Mouse (Mus musculus) urinary bladder, adult 2 months (tissue): ENCODE data around the gene Lrrc75a. TPM values are rescaled to one million over a fixed set of nuclear protein-coding genes. Genes with fewer than 3 reads are reported as not detected.

Source experiments
- DNase-seq: peaks from one replicate; pipeline ENCODE4 v3.0.0; 2022; ENCODE audit warnings: low spot score
- polyA plus RNA-seq: library from polyadenylated mRNA; depleted of rRNA; stranded (reverse); fragments of >200 nt; gene quantifications from 2 replicates; pipeline ENCODE4 v1.2.3, GENCODE M21; 2012

The Lrrc75a gene
- polyA plus RNA-seq, 1 experiment, result 15.4 TPM

- no peak for DNase-seq
Measured at GRCm38 (mm10) chr11:62621586-62622283, 26.6 kb downstream of the Lrrc75a start.

- no peak for DNase-seq
Measured at GRCm38 (mm10) chr11:62621079-62621478, 27.2 kb downstream of the Lrrc75a start.

DNA sequence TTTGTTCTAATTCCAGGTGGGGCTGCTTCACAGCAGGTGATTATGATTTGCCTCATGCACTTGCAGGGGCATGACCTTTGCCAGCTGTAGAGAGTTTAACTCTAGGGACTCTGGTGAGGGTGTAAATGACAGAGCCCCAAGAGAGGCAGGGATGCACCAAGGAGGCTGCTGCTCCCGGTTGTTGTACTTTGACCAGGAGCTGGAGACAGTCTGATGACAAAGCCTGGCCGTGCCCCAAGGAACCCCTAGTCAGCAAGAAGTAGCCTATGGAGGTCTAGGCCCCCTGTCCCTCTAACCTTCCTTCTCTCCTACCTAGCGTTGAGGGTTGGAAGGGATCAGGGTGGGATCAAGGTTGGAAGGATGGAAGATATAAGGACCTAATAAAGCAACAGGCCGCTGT lies 32.9 kb downstream of the Lrrc75a start:
- DNase-seq, result no peak

GRCm38 (mm10) chr11:62614876-62615410 lies 33.4 kb downstream of the Lrrc75a start:
- no peak for DNase-seq

DNA sequence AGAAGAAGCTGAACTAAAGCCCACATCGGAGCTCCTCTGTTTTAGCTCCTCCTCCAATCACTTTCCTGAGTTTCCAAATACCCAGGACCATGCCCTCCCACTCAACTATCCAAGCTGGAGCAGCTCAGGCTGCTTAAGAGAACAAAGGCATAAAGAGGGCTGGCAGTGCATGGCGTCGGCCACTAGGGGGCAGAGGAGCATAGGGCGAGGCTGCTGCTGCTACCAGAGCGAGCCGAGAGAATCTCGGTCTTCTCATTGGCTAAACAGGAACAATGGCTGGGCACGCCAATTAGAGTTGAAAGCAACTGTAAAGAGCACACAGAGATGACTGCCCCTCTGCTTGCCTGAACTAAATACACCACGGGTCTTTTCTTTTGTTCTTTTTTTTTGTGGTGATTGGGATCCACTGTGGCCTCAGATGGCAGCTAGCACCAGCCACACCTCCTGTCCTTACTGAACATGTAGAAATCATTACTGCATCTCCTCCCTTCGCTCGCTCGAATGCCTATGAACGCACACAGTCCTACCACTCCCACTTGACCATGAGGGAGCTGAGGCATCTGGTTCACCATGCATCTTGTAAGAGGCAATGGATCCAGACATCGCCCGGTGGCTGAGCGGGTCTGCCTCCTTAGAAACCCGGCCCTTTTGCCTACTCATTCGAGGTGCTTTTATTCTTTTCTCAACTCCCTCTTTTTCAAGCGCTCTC lies 34.5 kb downstream of the Lrrc75a start:
- DNase-seq, result peak; percentile 77

DNA sequence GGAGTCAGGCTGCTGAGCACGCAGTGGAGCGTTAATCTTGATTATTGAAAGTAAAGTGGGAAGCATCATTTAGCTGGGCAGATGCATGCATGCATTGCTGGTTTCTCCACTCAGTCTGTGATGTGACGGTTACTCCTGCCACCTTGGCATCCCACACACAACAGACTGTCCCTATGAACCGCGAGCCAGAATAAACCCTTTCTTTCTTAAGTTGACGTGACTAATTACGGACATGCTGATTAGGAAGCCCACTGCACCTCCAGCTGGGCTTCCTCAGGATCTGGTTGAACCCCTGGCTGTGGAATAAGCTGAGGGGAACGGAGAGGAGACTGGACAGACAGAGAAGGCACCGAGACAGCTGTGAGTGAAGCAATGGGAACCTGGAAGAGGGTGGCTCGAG lies 35.7 kb downstream of the Lrrc75a start:
- DNase-seq, result no peak

DNA sequence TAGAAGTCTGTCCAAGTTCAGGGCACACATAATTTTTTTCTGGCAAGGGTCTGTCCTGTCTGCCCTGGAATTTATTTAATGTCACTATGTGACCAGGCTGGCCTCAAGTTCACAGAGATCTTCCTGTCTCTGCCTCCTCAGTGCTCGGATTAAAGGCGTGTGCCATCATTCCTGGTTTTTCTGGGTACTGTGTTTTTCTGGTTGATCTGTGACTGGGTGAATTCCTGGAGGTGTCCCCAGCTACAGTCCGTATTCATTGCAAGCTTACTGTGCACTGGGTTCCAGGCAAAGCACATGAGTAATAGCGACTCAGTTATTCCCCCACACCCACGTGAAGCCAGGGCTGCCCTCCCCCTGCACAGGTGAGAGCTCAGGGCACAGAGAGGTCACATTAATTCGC lies 38.0 kb downstream of the Lrrc75a start:
- no peak for DNase-seq

- no peak for DNase-seq
Measured at GRCm38 (mm10) chr11:62608826-62609675, 39.3 kb downstream of the Lrrc75a start.

DNA sequence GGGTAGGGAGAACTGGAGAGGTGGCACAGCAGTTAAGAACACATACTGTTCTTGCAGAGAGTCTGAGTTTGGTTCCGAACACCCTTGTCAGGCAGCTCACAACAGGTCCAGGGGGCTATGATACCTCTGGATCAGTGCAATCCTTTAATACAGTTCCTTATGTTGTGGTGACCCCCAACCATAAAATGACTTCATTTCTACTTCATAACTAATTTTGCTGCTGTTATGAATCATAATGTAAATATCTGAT lies 40.4 kb downstream of the Lrrc75a start:
- no peak for DNase-seq

- DNase-seq, result no peak
Measured at GRCm38 (mm10) chr11:62607170-62607951, 41.0 kb downstream of the Lrrc75a start.

DNA sequence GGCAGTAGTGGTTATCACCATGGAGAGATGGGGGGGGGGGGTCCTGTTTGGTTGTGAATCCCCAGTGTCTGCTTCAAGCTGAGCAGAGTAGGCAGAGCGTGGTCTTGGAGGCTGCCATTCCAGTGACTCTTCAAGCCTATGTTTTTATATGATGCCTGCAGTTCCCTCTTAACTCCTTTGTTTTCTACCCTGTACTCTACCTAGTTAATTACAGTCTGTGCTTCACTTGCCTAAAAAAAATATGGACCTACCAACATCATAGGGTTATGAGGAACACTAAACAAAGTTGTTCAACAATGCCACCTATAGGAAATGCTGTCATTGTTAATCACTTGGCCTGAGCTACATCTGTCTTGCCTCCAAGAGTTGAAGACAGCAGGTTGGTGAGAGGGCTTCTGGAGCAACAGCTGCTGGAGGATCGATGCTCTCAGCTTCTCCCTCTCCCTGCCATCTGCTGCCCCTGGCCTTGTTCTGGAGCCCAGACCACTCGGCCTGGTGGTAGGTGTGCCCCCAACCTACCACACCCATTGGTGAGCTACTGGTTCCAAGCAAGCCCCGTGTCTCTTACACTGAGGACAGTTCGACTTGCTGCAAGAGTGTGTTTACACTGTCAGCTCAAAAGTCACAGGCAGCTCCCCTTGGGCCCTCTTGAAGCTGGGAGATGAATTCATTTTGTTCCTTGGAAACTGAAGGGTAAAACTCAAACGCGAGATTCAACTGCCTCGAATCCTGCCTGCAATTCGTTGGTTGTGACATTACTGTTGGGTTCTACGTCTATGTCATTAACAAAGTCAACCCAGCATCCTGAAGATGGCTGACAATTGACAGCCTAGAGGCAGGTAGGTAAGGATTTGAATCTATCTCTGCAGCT lies 41.8 kb downstream of the Lrrc75a start:
- no peak for DNase-seq

DNA sequence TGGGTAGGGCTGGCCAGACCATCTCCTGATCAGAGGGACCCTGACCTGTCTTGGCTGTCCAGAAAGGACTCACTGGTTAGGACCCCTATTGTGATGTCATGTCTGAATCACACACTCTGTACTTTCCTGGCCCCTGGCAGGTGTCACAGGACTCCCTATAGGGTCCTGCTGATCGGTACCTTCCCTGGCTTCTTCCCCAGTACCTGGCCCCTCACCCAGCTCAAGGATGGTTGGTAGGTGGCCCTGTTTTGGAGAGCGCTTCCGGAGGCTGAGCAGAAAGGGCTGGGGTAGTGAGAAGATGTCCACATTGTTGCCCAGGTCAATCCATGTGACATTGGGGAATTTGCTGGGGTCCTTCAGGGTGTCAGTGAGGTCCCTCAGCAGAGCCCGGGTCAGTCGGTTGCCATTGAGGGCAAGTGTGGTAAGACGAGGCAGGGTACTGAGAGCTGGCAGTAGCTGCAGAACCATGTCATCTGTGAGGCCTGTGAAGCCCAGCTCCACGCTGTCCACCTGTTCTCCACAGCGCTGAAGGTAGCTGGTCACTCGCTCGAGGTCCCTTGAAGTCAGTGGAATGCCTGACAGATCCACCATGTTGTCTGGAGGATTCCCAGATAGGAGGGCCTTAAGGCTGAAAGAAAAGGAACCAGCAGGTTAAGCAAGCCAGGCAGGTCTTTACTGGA lies 42.6 kb downstream of the Lrrc75a start:
- DNase-seq, result no peak

GRCm38 (mm10) chr11:62604886-62605618 lies 43.3 kb downstream of the Lrrc75a start:
- no peak for DNase-seq

DNA sequence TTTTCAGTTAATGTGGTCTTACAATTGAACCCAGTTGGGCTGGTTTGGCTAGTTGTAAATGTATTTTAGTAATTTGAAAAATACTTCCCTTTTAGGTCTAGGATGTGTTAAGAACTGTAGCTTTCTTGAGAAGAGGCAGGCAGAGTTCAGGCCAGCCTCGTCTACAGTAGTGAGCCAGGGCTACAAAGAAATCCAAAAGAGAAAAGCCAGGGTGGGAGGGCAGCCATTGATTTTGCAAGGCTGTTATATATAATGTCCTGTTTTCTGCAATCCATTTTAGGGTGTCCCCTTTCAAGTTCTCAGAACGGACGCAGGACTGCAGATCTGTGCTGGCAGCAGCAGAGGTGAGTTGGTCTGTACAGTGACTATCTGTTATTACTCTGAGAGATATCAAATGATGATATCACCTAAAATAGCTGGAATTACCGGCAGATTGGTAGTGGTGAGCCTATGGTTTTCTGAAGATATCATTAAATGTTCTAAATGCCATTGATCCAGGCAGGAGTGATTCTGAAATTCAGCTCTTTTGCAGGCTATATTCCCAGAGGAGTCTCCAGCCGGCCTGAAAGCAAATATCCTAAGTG lies 44.1 kb downstream of the Lrrc75a start:
- DNase-seq, result no peak

DNA sequence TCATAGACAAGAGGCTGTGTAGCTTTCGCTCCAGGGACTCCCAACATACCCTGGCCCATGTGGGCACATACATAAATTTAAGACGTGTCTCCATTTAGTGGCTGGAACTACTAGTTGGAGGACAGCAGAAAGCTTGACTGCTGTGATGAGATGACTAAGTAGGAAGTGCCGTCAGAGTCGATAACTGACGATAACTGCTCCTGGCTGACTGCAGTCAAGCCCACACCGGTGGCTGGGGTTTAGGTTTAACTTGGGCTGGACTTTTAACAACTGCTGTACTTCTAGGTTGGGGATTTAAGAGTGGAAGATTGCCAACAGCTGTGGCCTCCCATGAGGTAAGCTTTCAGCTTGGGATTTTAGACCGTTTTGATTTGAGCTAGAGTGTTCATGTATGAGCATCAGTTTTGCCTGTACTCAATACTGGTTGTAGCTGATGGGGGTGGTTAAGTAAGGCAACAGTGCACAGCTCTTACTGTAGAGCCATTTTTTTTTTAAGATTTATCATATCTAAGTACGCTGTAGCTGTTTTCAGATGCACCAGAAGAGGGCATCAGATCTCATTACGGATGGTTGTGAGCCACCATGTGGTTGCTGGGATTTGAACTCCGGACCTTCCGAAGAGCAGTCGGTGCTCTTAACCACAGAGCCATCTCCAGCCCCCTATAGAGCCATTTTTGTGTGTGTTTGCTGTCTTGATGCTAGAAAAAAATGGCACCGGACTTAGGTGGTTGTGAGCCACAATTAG lies 44.8 kb downstream of the Lrrc75a start:
- no peak for DNase-seq

GRCm38 (mm10) chr11:62602619-62603311 lies 45.6 kb downstream of the Lrrc75a start:
- peak; percentile 93 for DNase-seq

DNA sequence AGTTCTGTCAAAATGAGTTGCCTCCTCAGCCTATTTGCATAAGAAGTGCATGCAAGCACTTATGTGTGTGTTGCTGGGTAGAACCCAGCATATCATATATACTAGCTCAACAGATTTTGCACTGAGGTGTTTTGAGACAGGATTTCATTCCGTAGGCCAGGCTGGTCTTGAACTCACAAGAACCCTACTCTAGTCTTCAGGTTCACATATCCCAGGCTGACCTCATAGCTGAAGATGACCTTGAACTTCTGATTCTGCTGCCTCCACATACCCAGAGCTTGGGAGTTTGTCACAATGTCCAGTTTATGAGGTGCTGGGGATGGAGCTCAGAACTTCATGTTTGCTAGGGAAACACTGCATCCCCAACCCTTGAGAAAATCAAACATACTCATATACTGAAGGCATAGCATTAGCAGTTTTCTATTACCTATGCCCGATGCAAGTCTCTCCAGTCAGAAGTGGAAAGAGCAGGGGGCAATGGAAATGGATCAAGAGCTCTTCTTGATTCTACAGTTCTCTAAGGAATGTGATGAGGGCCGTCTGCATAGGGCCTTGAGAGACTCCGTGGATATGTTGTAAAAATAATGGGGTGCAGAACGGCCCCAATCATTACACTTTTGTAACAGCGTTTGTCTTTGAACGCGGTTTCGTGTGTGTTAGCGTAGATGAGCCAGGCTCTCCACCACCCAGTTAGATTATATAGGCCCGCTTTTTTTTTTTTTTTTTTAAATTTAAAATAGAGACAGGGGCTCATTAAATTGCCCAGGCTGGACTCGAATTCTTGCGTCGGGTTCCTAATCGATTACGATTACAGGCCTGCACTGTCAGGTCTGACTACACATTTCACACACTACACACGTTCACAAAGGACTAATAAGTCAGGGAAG lies 46.3 kb downstream of the Lrrc75a start:
- DNase-seq, result no peak
